Mouse (Mus musculus) midbrain, embryonic 10.5 days (tissue): ENCODE measurements at regions not wholly inside any gene's neighbourhood (a gene's known extent, or its start where the extent isn't known, plus 50 kb on each side); places are given as distances from the start of the nearest gene placed in this dataset.

Source experiments
- DNase-seq: peaks from one replicate; pipeline ENCODE4 v3.0.0-alpha.2; 2017; ENCODE audit warnings: low spot score
- H3K27ac ChIP-seq: fragments of 300-500 bp; sonication (generic); replicated peaks from 2 replicates; pipeline ENCODE4 v1.5.1; 2016; ENCODE audit warnings: mild to moderate bottlenecking
- H3K27me3 ChIP-seq: fragments of 300-500 bp; sonication (generic); 2 replicates; pipeline ENCODE4 v1.6.1; 2016; ENCODE audit warnings: low read depth, mild to moderate bottlenecking; ENCODE audit not compliant: poor library complexity, severe bottlenecking
- H3K36me3 ChIP-seq: fragments of 300-500 bp; sonication (generic); 2 replicates; pipeline ENCODE4 v1.6.1; 2016; ENCODE audit warnings: mild to moderate bottlenecking, moderate library complexity
- H3K4me1 ChIP-seq: fragments of 300-500 bp; sonication (generic); 2 replicates; pipeline ENCODE4 v1.6.1; 2016
- H3K4me3 ChIP-seq: fragments of 300-500 bp; sonication (generic); 2 replicates; pipeline ENCODE4 v1.5.1; 2016; ENCODE audit warnings: mild to moderate bottlenecking, moderate library complexity
- H3K9me3 ChIP-seq: fragments of 300-500 bp; sonication (generic); replicated peaks from 2 replicates; pipeline ENCODE4 v1.6.1; 2016; ENCODE audit warnings: mild to moderate bottlenecking
- WGBS: fragments of 180-500 bp; shearing (Covaris S2); methylation state at CpG from one replicate; pipeline ENCODE4 v1.1.7; 2016; 5-methylcytosine and 5-hydroxymethylcytosine counted together

GRCm38 (mm10) chr13:103424011-103424410, 89.7 kb upstream of the Mast4 start:
- DNase-seq, result no peak
- H3K36me3 ChIP-seq, result no peaks in the 10 kb centered on the region
- no peaks in the 10 kb centered on the region for H3K27me3 ChIP-seq
- no peak overlapping the region for H3K4me3 ChIP-seq
- no peak overlapping the region for H3K27ac ChIP-seq
- no peaks in the 10 kb centered on the region for H3K4me1 ChIP-seq
- WGBS, result 94% methylated on average over 7 of the region's 7 CpGs
- no peaks in the 10 kb centered on the region for H3K9me3 ChIP-seq

DNA sequence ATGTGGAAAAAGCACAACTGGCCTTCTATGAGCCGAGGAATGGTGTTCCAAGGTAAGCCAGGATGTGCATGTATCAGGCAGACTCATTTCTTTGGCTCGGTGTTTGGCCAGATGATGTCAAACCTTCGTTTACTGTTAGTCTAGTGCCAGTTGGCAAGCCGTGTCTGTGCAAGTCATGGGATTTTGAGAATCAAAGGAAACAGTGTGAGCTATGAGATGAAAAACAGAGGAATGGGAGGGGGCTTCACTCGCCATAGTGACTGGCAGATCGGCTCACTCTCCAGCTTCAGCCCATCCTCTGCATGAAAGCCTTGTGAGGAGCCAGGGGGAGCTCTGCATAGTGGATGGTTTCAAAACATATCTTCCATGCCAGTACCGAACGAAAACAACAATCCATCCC, 89.1 kb upstream of the Mast4 start:
- Histone ChIP-seq H3K4me3 (no peak overlapping the region), H3K9me3 (no peaks in the 10 kb centered on the region), H3K27me3 (no peaks in the 10 kb centered on the region), H3K4me1 (no peaks in the 10 kb centered on the region), H3K27ac (no peak overlapping the region), H3K36me3 (no peaks in the 10 kb centered on the region)
- DNase-seq, result no peak
- 90% methylated on average over 8 of the region's 8 CpGs for WGBS

DNA sequence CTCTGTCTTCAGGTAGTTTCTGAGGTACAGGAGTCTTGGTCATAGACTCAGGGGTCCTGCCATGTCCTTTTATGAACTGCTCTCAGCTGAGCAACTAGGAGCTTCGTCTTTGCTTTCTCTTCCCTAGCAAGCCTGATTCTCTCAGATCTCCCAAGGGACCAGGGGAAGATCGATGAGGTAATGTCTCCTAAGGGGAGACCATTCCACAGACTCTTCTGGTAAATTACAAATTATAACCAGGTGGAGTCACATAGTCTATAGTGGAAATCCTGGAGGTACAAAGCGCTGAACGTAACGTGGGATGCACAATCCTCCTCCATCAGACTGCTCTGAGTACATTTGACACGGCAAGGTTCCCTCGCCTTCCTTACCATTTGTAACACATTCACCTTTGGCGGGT, 88.7 kb upstream of the Mast4 start:
- no peaks in the 10 kb centered on the region for H3K9me3 ChIP-seq
- 94% methylated on average over 8 of the region's 8 CpGs for WGBS
- H3K4me1 ChIP-seq, result no peaks in the 10 kb centered on the region
- H3K27ac ChIP-seq, result no peak overlapping the region
- no peaks in the 10 kb centered on the region for H3K36me3 ChIP-seq
- no peaks in the 10 kb centered on the region for H3K27me3 ChIP-seq
- H3K4me3 ChIP-seq, result no peak overlapping the region
- no peak for DNase-seq

DNA sequence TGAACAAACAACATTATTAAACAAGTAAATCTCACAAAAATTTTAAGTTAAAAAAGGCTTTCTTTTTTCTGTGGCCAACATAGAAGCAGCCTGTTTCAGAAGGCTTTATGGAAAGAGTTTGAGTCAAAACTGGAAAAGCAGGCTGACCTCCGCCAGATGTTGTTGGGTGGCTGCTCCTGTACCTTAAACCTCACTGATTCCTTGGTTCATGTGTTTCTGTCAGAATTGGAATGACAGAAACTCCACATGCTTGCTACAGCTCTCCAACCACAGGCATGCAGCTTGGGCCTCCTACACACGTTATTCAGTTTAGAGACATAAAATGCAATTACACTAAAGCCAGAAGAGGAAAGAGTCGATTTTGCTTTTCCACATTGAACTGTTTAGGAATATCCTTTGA, 84.8 kb upstream of the Mast4 start:
- no peaks in the 10 kb centered on the region for H3K4me1 ChIP-seq
- H3K9me3 ChIP-seq, result no peaks in the 10 kb centered on the region
- H3K27ac ChIP-seq, result no peak overlapping the region
- WGBS, result 92% methylated on average over 3 of the region's 3 CpGs
- no peak for DNase-seq
- H3K4me3 ChIP-seq, result no peak overlapping the region
- H3K36me3 ChIP-seq, result no peaks in the 10 kb centered on the region
- H3K27me3 ChIP-seq, result no peaks in the 10 kb centered on the region

GRCm38 (mm10) chr13:103417256-103417655, 83.0 kb upstream of the Mast4 start:
- Histone ChIP-seq H3K27me3 (no peaks in the 10 kb centered on the region), H3K27ac (no peak overlapping the region), H3K36me3 (no peaks in the 10 kb centered on the region), H3K4me3 (no peak overlapping the region), H3K4me1 (no peaks in the 10 kb centered on the region), H3K9me3 (no peaks in the 10 kb centered on the region)
- no peak for DNase-seq
- 86% methylated on average over 5 of the region's 5 CpGs for WGBS

DNA sequence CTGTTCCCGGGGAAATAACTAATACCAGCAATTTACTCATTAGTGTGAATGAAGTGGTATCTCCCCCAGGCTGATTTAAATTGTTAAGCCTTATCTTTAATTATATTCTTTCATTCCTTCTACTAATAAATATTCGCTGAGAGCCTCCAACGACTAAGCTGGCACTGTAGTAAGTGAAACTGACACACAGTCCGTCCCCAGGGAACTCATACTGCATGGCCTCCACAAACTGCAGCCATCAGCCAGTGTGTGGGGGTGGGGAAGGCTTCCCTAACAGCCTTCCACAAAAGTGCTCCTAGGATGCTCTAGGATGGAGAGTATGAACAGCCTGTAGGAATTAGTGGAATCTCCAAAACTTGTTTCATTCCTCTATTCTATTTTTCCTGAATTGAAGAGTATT, 81.0 kb upstream of the Mast4 start:
- no peak overlapping the region for H3K27ac ChIP-seq
- 82% methylated on average over 4 of the region's 4 CpGs for WGBS
- H3K9me3 ChIP-seq, result no peaks in the 10 kb centered on the region
- H3K4me3 ChIP-seq, result no peak overlapping the region
- no peaks in the 10 kb centered on the region for H3K4me1 ChIP-seq
- no peak for DNase-seq
- no peaks in the 10 kb centered on the region for H3K27me3 ChIP-seq
- H3K36me3 ChIP-seq, result no peaks in the 10 kb centered on the region

GRCm38 (mm10) chr13:103412566-103412965, 78.3 kb upstream of the Mast4 start:
- Histone ChIP-seq H3K4me3 (no peak overlapping the region), H3K27ac (no peak overlapping the region), H3K4me1 (no peaks in the 10 kb centered on the region), H3K36me3 (no peaks in the 10 kb centered on the region), H3K9me3 (no peaks in the 10 kb centered on the region), H3K27me3 (no peaks in the 10 kb centered on the region)
- 87% methylated on average over 2 of the region's 2 CpGs for WGBS
- DNase-seq, result no peak

DNA sequence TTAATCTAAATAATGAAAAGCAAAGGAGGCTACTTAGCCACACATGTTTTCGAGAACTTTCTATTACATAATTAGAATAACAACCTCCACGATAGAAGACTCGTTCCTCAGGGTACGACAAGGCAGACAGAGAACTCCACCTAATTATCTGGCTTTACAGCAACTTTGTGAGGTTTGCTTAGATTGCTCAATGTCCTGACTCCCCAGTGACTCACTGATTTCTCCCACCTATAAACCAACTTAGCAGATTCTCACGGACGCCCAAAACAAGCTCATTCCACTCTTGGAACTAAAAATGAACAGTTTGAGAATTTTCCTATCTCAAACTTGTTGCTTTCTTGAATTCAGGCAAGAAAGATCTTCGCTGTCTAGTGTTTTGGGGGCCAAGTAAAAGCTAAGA, 75.0 kb upstream of the Mast4 start:
- Histone ChIP-seq H3K27ac (no peak overlapping the region), H3K4me3 (no peak overlapping the region), H3K9me3 (no peaks in the 10 kb centered on the region), H3K27me3 (no peaks in the 10 kb centered on the region), H3K4me1 (no peaks in the 10 kb centered on the region), H3K36me3 (no peaks in the 10 kb centered on the region)
- 90% methylated on average over 7 of the region's 7 CpGs for WGBS
- no peak for DNase-seq

DNA sequence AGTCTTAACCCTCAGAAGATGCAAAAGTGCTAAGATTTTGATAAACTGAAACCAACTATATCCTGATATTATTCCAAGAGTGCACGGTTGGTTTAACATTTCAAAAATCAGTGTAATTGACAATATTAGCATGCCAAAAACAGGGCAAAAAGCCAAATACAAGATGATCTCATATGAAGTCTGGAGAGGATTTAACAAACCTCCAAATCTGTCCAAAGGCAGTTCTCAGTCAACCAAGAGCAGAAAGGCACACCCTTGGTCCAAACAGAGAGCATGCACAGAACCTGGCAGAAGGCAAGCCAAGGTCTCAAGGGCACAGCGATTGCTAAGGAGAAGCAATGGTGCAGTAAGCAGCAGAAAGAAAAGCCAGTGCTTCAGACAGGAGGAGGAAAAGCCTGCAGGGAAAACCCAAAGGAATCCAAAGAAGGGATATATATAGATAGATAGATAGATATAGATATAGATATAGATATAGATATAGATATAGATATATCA, 62.3 kb upstream of the Mast4 start:
- WGBS, result 87% methylated on average over 2 of the region's 2 CpGs
- DNase-seq, result no peak
- no peaks in the 10 kb centered on the region for H3K9me3 ChIP-seq
- H3K36me3 ChIP-seq, result no peaks in the 10 kb centered on the region
- H3K27me3 ChIP-seq, result no peaks in the 10 kb centered on the region
- no peaks in the 10 kb centered on the region for H3K4me1 ChIP-seq
- H3K27ac ChIP-seq, result no peak overlapping the region
- no peak overlapping the region for H3K4me3 ChIP-seq

GRCm38 (mm10) chr13:103396099-103396498, 61.8 kb upstream of the Mast4 start:
- no peak for DNase-seq
- H3K4me1 ChIP-seq, result no peaks in the 10 kb centered on the region
- H3K27ac ChIP-seq, result no peak overlapping the region
- 84% methylated on average over 9 of the region's 9 CpGs for WGBS
- no peak overlapping the region for H3K4me3 ChIP-seq
- H3K9me3 ChIP-seq, result no peaks in the 10 kb centered on the region
- no peaks in the 10 kb centered on the region for H3K36me3 ChIP-seq
- no peaks in the 10 kb centered on the region for H3K27me3 ChIP-seq

- 83% methylated on average over 3 of the region's 3 CpGs for WGBS
- no peak overlapping the region for H3K4me3 ChIP-seq
- DNase-seq, result no peak
Measured at GRCm38 (mm10) chr13:103392581-103392980, 58.3 kb upstream of the Mast4 start.

DNA sequence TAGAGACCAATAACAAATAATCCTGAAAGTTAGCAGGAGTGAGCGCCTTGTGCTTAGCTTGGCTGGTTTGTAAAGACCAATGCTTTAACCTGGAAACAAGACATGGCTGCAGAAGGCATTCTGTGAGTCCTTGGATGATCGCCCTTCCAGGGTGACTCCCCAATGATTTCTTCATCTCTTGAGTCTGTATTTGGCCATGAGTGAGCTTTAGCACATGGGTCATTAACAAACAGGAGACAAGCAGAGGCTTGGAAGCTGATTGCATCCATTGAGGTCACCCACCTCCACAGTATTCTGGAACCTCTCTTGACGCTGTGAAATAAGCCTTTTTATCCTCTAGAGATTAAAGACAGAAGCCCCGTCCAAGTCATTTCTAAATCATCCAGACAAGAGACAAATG, 57.1 kb upstream of the Mast4 start:
- no peak overlapping the region for H3K27ac ChIP-seq
- DNase-seq, result no peak
- H3K27me3 ChIP-seq, result no peaks in the 10 kb centered on the region
- no peak overlapping the region for H3K4me3 ChIP-seq
- no peaks in the 10 kb centered on the region for H3K36me3 ChIP-seq
- H3K4me1 ChIP-seq, result no peaks in the 10 kb centered on the region
- 88% methylated on average over 4 of the region's 4 CpGs for WGBS
- H3K9me3 ChIP-seq, result no peaks in the 10 kb centered on the region

More at GRCm38 (mm10) chr13:103392581-103392980, 58.3 kb upstream of the Mast4 start:
- no peaks in the 10 kb centered on the region for H3K4me1 ChIP-seq
- H3K27me3 ChIP-seq, result no peaks in the 10 kb centered on the region
- no peaks in the 10 kb centered on the region for H3K36me3 ChIP-seq
- H3K9me3 ChIP-seq, result no peaks in the 10 kb centered on the region
- H3K27ac ChIP-seq, result no peak overlapping the region

GRCm38 (mm10) chr13:103390991-103391390, 56.7 kb upstream of the Mast4 start:
- DNase-seq, result no peak
- Histone ChIP-seq H3K9me3 (no peaks in the 10 kb centered on the region), H3K27me3 (no peaks in the 10 kb centered on the region), H3K36me3 (no peaks in the 10 kb centered on the region), H3K4me3 (no peak overlapping the region), H3K27ac (no peak overlapping the region), H3K4me1 (no peaks in the 10 kb centered on the region)
- 87% methylated on average over 3 of the region's 3 CpGs for WGBS

DNA sequence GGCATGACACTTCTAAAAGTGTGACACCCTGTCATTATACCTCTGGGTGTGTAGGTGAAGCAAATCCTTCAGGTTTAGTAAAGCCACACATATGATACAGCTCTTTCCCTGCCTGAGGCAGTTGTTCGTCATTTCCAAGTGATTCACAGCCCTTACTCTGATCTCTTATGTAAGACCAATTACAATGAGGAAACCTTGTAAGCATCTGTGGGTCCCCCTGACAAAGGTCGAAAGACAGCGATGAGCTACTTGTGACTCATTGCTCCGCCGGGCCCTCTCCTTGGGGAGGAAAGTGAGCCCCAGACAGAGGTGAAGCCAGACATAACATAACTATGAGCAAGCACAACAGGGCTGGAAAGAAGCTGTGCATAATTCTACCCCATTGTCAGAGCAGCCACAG, 52.7 kb upstream of the Mast4 start:
- Histone ChIP-seq H3K4me3 (no peak overlapping the region), H3K9me3 (no peaks in the 10 kb centered on the region), H3K4me1 (no peaks in the 10 kb centered on the region), H3K27ac (no peak overlapping the region), H3K27me3 (no peaks in the 10 kb centered on the region), H3K36me3 (no peaks in the 10 kb centered on the region)
- 95% methylated on average over 5 of the region's 5 CpGs for WGBS
- no peak for DNase-seq
